Mouse (Mus musculus) CD4-positive helper T cell, adult 2 months (primary cell): ENCODE results near the gene Pmm2.

Experiments
- DNase-seq: peaks from one replicate; pipeline ENCODE4 v3.0.0-alpha.2; 2012; ENCODE audit warnings: low read depth, missing footprints, low spot score

Pmm2 gene

DNA sequence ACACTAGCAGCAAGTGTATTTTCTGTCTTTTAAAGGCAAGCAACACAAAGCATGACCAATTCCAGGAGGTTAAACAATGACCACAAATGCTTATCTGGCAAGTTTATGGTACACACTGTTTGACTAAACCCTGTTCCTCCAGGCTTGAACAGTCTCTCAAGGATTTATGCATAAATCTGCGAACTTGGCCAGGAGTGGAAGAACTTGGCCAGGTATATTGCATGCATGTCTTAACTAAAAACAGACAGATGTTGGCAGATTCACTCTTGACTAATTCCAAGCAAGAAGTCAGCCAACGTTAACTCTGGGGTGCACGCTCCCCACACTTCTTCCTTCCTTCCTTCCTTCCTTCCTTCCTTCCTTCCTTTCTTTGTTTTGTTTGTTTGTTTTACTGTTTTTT is 42.3 kb downstream of the Pmm2 start:
- no peak for DNase-seq

DNA sequence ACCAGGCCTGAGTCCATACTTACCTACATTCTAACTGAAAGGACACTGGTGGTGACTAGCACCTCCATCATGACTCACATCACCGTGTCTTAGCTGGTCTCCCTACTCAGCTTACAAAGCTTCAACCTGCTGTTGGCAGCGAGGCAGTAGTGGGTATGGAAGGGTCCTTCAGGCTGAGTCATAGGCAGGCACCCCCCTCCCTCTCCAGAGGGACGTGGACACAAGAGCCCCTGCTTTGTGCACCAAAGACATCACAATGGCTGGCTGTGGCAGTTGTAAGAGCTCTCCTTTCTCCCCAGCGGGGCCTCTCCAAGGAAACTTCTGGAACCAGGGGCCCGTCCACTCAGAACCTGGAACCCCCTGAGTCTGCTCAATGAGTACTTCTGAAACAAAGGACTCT is 43.0 kb downstream of the Pmm2 start, which contains the start of gene Gm5767:
Gene Gm5767, plus strand, starts transcription at position 301 of the 400 bp plus-strand sequence.
- no peak for DNase-seq

DNA sequence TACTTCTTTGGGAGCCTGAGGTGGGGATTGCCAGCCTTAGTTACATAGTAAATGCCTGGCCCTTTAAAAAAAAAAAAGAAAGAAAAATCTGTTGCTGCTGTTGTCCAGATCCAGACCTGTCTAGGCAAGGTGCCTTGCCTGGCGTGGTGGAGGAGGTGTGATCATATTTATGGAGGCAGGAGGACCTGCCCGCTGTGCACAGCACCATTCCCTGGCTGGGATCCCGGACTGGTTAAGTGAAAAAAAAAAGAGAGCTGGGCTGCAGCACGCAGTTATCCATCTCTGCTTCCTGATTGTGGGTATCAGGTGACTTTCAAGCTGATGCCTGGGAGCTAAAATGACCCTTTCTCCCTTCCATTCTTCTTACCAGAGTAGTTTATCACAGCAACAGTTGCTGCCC is 47.6 kb downstream of the Pmm2 start:
- DNase-seq = no peak

DNA sequence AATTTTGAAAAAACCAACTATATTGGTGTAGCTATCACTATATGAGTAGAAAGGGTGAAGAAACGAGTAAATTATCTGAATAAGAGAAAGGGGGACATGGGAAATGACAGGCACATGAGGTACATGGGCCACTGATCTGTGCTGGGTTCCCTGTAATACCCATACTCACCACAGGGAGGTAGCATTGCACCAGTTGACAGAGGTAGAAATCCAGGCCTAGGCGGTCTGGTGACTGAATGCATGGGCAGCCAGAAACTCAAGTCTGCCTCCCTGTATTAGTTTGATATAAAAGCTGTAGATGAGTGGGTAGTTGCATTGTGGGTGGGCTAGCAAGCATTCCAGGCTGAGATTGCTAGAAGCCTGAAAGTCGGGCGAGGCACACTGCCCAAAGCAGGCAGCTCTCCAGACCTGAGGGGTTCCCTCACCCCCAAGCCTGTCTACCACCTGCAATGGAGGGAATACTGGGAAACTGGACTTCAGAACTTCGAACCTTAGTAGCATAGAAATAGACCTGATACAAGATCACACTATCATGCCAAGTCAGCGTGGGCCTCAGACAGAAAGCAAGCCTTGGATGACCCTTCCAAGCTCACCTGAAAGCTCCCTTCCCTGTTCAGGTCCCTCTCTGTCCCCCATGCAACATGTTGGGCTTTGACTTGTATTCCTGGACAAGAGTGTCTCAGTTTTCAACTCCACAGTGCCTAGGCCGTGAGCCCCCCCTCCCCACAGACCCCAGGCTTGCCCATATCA is 48.8 kb downstream of the Pmm2 start:
- peak; percentile 72 for DNase-seq

DNA sequence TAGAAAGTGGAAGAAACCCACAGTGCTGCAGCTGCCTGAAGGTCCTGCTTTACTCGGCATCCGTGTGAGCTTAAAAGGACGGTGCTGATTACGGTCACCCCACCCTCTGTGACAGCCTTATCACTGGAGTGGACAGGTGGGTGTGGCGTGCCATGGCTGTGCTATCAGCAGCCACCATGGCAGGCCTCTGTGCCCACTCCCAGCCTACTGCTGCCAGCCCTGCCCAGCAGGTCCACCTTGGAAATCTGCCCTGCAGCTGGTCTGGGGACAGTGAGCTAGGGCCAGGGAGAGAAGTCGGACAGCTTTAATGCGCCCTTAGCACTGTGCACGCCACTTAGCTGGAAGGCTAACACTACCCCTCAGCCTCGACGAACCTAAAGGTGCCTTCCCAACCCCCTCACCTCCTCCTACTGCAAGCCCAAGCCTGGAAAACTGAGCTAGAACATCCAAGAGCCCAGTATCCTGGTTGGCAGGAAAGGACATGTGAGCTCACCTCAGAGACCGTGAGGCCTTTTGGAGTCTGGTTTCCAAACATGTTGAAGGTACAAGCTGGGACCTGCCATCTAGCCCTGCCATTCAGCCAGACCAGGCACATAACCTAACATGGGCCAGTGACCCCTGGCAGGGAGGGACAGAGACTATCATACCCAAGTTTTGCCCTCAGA is 49.5 kb downstream of the Pmm2 start:
- DNase-seq = no peak

DNA sequence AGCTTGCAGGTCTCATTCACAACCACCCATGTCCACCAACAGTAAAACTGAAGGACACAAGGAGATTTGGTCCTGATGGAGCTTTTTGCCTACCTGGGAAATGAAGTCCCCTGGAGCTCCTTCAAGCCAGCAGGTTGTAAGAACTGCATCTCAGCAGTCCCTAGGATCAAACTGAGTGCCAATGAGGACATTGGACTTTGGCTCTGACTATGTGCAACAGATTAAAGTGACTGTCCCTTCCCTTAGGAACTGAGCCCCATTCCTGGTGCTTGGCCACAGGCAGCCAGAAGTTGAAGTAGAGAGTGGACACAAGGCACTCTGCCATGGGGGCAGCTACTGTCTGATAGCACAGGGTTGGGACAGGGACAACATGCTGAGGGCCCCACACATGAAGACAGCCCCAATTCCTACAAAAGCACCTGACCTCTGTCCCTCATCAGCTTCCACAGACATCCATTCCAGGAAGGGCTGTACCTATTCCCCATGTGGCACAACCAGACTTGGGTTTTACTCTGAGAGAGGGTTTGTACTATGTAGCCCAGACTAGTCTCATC is 50.2 kb downstream of the Pmm2 start:
- DNase-seq = no peak

DNA sequence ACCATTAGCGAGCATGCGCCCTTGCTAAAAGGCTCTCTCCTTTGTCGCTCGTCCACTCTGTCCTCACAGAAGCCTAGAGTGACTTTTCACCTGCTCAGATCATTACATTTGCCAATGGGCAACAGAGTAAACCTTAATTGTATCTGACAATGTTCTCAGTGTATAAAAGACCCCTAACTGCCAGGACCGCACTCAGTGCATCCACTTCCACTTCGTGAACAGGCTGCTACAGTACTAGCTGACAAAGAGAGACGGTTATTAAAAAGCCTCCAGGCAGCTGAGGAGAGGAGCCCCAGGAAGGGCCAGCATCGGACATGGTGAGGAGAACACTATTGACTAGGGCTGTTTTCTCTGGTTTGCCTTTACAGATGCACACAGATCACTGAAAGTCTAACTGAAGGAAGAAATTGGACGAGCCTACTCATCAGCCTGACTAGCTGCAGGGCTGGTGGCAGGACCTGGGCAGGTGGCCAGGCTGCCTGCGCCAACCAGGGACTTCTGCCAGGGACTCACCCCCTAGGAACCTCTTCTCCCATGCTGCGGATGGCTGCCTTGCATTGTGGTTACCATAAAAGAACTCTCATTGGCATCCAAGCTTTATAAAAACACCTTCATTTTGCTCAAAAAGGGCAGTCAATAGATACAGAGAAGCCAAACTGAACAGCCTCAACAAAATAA is 52.6 kb downstream of the Pmm2 start:
- DNase-seq = no peak

DNA sequence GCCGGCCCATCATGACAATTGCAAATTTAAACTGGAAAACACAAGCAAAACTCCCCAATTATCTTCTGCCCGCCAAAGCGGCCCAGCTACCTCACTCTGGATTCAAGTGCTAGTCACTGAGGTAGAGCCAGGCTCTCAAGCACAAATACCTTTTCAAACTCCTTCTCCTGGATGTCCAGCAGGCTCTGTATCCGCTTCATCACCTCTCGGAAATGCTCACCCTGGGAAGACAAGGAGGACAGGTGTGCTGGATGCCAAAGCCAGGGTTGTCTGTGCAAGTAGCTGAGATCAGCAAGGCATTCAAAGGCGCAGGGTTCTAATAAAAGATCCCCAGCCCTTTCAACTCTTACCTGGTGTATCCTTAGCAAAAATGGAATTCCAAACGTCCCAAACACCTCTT is 53.7 kb downstream of the Pmm2 start:
- DNase-seq = no peak

DNA sequence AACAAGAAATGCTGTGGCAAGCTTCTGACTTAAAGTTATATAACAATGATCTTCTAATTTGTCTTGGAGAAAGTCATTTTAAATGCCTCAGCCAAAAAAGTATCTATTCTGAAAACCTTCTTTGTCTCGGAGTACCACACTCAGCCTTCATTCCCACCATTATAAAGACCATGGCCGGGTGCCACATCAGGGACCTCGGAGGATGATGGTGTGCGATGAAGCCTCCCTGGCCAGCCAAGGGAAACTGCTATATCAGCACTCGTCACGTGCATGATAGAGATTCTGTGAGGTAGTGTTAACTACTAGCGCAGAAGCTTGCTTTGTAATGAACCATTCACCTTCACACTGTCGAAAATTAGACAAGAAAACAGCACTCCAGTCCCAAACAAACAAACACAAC is 62.1 kb downstream of the Pmm2 start:
- DNase-seq = no peak

DNA sequence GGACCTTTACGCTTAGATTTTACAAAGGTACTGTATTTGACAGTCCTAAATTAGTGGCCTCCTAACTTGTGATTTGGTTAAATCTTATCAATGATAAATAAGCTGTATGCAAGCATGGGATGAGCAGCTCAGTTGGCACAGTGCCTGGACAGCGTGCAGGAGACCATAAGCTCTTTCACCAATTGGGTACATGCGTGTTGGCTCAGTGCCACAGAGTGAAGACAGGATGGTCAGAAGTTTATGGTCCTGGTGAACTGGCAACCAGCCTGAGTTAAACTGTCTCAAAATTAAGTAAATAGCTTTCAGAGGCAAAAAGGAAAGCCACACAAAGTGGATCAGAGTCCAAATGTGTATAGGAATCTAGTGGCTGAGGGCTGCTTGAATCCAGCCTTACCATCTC is 63.1 kb downstream of the Pmm2 start:
- DNase-seq = no peak

DNA sequence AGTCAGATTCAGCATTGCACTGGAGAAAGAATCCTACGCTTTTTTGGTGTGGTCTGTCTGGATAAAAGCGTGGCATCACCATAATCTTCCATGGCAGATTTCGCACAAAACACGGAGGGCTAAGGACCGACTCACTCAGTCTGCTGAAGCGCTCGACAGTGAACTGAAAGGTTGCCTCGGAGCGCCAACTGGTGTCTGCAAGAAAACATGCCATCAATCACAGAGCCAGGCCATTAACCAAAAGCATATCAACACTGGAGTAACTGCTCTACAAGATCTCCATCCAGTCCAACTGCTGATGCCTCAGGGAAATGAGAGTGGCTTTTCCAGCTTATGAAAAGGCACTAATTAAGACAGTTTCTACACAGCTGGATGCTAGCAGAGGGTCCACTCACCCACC is 74.5 kb downstream of the Pmm2 start:
- no peak for DNase-seq
